Mouse (Mus musculus) ES-E14 (cell line): ENCODE data around the gene Psmg1. TPM values are rescaled to one million over a fixed set of nuclear protein-coding genes. Genes with fewer than 3 reads are reported as not detected.

Source experiments
- DNase-seq: peaks from one replicate; pipeline ENCODE4 v3.0.0-alpha.2; 2013; ENCODE audit warnings: low read depth, low spot score
- H3K27ac ChIP-seq: 2 replicates; pipeline ENCODE4 v1.5.1; 2012; ENCODE audit warnings: low read depth, mild to moderate bottlenecking, low read length, moderate library complexity, mixed read lengths; ENCODE audit not compliant: poor library complexity, insufficient read depth, severe bottlenecking
- H3K36me3 ChIP-seq: 2 replicates; pipeline ENCODE4 v1.6.1; 2012; ENCODE audit warnings: mild to moderate bottlenecking, low read length, moderate library complexity, mixed read lengths; ENCODE audit not compliant: control insufficient read depth, poor library complexity, insufficient read depth, severe bottlenecking
- H3K4me1 ChIP-seq, 2 experiments: fragments of 150-350 bp in 1 of 2; sonication (generic) in 1 of 2; 2 replicates each; pipeline ENCODE4 v1.6.1; 2012; ENCODE audit warnings: low read length in 2 of 2, mild to moderate bottlenecking in 1 of 2, mixed read lengths in 1 of 2; ENCODE audit not compliant: control insufficient read depth in 2 of 2, insufficient read depth in 2 of 2, poor library complexity in 1 of 2
- H3K4me3 ChIP-seq, 2 experiments: fragments of 150-350 bp in 1 of 2; sonication (generic) in 1 of 2; 2 replicates each; pipeline ENCODE4 v1.5.1; 2012; ENCODE audit warnings: low read length in 2 of 2, low read depth in 1 of 2, mild to moderate bottlenecking in 1 of 2, mixed read lengths in 1 of 2; ENCODE audit not compliant: insufficient read depth in 1 of 2, poor library complexity in 1 of 2, severe bottlenecking in 1 of 2
- H3K9ac ChIP-seq: 2 replicates; pipeline ENCODE4 v1.6.1; 2012; ENCODE audit warnings: low read depth, mild to moderate bottlenecking, low read length, mixed read lengths; ENCODE audit not compliant: poor library complexity, insufficient read depth, severe bottlenecking
- H3K9me3 ChIP-seq: fragments of 150-350 bp; sonication (generic); 2 replicates; pipeline ENCODE4 v1.6.1; 2012; ENCODE audit warnings: low read depth, mild to moderate bottlenecking, low read length; ENCODE audit not compliant: control insufficient read depth, insufficient read depth
- CHD2 ChIP-seq: IDR thresholded peaks from 2 replicates; pipeline ENCODE4 v1.6.1; 2014; ENCODE audit warnings: mild to moderate bottlenecking, low read depth, low read length, inconsistent platforms
- HCFC1 ChIP-seq: IDR thresholded peaks from 2 replicates; pipeline ENCODE4 v1.6.1; 2012; ENCODE audit warnings: low read length, inconsistent platforms, borderline replicate concordance; ENCODE audit not compliant: insufficient read depth
- MAFK ChIP-seq: IDR thresholded peaks from 2 replicates; pipeline ENCODE4 v1.6.1; 2014; ENCODE audit warnings: mild to moderate bottlenecking, low read depth, low read length, inconsistent platforms; ENCODE audit not compliant: insufficient read depth
- ZC3H11A ChIP-seq: IDR thresholded peaks from 2 replicates; pipeline ENCODE4 v1.6.1; 2012; ENCODE audit warnings: low read depth, mild to moderate bottlenecking, inconsistent platforms, low read length, borderline replicate concordance
- ZNF384 ChIP-seq: IDR thresholded peaks from 2 replicates; pipeline ENCODE4 v1.6.1; 2012; ENCODE audit warnings: low read depth, low read length, inconsistent platforms
- in situ Hi-C, 2 experiments: fragments of 600-800 bp; cut with MboI; formaldehyde crosslinking; loops; one replicate each; pipeline ENCODE4 v1.15.1; 2025; ENCODE audit warnings: low sequenced_read_pairs in 2 of 2, inconsistent platforms in 1 of 2; ENCODE audit not compliant: unreplicated experiment in 2 of 2
- total RNA-seq: library from RNA; depleted of rRNA; stranded (reverse); fragments of 300-350 nt; gene quantifications from 2 replicates; pipeline ENCODE4 v1.2.3, GENCODE M21; 2012

Psmg1 gene
- total RNA-seq, 1 experiment: 92.9 TPM

DNA sequence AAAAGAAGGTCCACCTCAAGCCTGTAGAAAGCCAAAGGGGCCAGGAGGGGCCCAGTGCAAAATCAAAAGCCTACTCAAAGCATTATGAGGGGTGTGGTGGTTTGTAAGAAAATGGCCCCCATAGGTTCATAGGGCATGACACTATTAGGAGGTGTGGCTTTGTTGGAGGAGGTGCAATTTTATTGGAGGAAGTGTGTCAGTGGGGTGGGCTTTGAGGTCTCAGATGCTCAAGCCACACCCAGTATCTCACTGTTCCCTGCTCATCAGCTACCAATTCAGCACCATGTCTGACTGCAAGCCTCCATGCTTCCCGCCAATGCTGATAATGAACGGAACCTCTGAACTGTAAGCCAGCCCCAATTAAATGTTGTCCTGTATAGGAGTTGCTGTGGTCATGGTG lies 39.3 kb downstream of the Psmg1 start:
- Histone ChIP-seq H3K27ac (no peak overlapping the region), H3K4me3 (no peak overlapping the region), H3K4me1 (peaks cover 0 to 4% of the 10 kb centered on the region in 2 experiments; a peak in 1 of 4 replicates), H3K9me3 (no peaks in the 10 kb centered on the region), H3K9ac (no peak overlapping the region), H3K36me3 (no peaks in the 10 kb centered on the region)
- TF ChIP-seq ZC3H11A: no peak
- no peak for TF ChIP-seq CHD2
- no peak for TF ChIP-seq ZNF384
- no peak for TF ChIP-seq HCFC1
- no peak for TF ChIP-seq MAFK
- DNase-seq: no peak
- in situ Hi-C loops: loop anchor here (10.0 to 25.0 kb wide), 2 partner anchors 337 to 339 kb away; no protein-coding TSS in a partner anchor

DNA sequence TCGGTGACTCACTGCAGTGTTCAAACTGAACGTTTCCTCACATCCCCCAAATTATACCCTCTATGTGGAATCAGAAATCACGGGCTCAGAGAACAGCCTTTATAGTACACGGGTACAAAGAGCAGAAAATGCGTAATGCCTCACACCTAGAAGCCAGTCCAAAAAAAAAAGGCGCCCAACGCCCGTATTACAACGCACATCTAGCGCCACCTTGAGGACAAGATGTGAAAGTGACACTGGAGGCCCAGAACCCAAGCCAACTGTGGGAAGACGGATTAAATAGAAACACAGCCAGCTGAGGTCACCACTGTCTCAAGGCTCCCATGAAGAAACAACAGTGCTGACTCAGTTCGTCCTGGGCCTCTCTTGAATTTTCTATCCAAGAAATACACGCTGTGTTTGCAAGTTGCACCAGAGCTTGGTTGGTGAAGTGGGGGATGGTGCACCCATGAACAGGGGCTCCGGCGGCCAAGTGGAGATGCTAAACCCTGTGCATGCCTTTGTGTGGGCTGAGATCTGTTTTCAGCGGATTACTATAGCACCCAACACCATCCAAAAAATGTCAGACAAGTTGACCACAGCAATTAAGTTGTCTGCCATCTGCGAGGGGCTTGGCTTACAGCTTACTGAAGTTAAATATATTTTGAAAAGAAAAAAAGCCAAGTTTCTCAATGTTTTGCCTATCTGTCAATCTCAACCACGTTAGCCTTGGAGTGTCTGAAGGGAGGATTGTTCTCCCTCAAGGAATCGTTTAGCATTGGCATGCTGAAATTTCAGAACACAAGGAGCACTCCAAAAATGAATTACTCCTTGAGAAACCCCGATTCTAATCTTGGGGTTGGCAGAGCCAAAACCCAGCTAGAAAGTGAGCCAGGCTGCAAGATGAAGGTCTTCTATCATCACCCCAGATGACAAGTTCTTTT lies 45.1 kb downstream of the Psmg1 start:
- no peaks in the 10 kb centered on the region for H3K4me1 ChIP-seq
- no peaks in the 10 kb centered on the region for H3K9me3 ChIP-seq
- TF ChIP-seq ZC3H11A (peak; percentile 95; the same call in 1 of the 2 replicates), MAFK (no peak), ZNF384 (peak; percentile 92), HCFC1 (no peak), CHD2 (no peak)
- H3K4me3 ChIP-seq: no peak overlapping the region
- H3K27ac ChIP-seq: no peak overlapping the region
- H3K9ac ChIP-seq: no peak overlapping the region
- H3K36me3 ChIP-seq: no peaks in the 10 kb centered on the region
- in situ Hi-C loops: loop anchor here in 1 of 2 experiments (10.0 to 25.0 kb wide), 2 partner anchors 291 to 483 kb away; no protein-coding TSS in a partner anchor
- peak; percentile 75 for DNase-seq

DNA sequence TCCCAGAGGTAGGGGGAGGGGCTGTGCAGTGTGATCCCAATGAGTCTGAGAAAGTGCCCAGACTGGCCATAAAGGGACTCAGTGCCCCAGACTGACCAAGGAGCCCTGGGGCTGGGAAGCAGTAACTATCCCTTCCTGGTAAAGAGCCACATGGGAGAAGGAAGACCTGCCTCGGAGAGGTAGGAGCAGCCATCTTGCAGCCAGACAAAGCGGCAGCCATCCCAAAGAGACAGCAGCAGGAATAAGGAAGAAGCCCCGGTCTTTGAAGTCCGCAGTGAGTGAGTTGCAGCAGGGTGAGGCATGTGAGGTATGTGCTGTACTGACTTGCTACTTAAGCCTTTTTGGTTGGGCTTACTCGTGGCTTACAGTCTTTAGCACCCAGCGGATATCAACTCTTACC lies 47.6 kb downstream of the Psmg1 start:
- no peaks in the 10 kb centered on the region for H3K36me3 ChIP-seq
- no peaks in the 10 kb centered on the region for H3K4me1 ChIP-seq
- DNase-seq: no peak
- no peak overlapping the region for H3K9ac ChIP-seq
- no peaks in the 10 kb centered on the region for H3K9me3 ChIP-seq
- H3K4me3 ChIP-seq: no peak overlapping the region
- no peak for TF ChIP-seq HCFC1
- in situ Hi-C loops: loop anchor here in 1 of 2 experiments (10.0 to 25.0 kb wide), 2 partner anchors 288 to 481 kb away; no protein-coding TSS in a partner anchor
- no peak overlapping the region for H3K27ac ChIP-seq

DNA sequence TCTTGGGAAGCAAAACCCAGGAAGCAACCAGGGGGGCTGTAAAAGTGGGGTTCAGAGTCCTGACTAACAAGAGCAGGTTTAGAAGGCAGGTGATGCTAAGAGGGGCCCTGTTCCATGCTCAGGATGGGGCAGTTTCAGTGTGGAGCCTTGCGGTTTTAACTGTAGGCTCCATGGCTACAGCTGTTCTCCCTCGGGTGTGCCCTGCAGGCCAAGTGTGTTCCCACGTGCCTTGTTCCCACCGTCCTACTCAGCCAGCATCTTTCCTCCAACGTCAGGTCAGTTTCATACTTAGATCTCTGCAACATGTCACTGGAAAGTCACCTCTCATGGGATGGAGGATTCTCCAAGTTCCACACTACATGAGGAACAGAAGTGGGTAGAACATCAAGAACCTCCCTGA lies 49.2 kb downstream of the Psmg1 start:
- in situ Hi-C loops: loop anchor here in 1 of 2 experiments (10.0 to 25.0 kb wide), 2 partner anchors 287 to 479 kb away; no protein-coding TSS in a partner anchor
- no peaks in the 10 kb centered on the region for H3K9me3 ChIP-seq
- DNase-seq: no peak
- H3K4me1 ChIP-seq: no peaks in the 10 kb centered on the region
- TF ChIP-seq ZC3H11A: no peak
- TF ChIP-seq CHD2: no peak
- no peak for TF ChIP-seq MAFK
- TF ChIP-seq ZNF384: no peak
- TF ChIP-seq HCFC1: no peak
- H3K36me3 ChIP-seq: no peaks in the 10 kb centered on the region
- no peak overlapping the region for H3K4me3 ChIP-seq
- H3K27ac ChIP-seq: no peak overlapping the region
- no peak overlapping the region for H3K9ac ChIP-seq
